Mouse (Mus musculus): ENCODE results near the gene Stt3b.

GRCm38 (mm10) chr9:115278641-115279040 is 31.6 kb downstream of the Stt3b start:
- TF ChIP-seq GATA1 (IDR thresholded peaks at IDR 0.05; ENCODE audit: low read length) (no peak), TAL1 (IDR thresholded peaks at IDR 0.05; ENCODE audit: low read length) (no peak)

All from erythroblast, embryonic 14.5 days (primary cell).